Mouse (Mus musculus): Measurements from ENCODE around the gene Six2.

DNA sequence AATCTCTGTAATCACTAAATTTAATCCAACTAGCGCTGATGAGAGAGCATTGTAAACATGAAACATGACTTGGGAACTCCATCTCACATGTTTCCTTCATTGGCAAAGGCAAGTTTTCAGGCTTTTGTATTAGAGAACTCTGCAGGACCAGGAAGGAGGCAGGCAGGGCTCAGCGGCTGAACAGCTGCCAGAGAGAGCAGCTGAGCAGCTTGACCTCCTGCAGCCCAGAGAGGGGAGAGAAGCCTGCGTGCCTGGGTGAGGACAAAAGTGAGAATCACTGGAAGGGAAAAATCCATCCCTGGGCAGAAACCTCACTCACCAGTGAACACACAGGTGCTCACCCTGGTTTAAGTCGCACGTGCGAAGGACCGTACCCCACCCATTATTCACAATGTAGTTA lies 29.2 kb upstream of the Six2 start:
- TF ChIP-seq HCFC1 (IDR thresholded peaks at IDR 0.05; ENCODE audit: borderline replicate concordance, insufficient read depth, low read length) (no peak), ZC3H11A (IDR thresholded peaks at IDR 0.05; ENCODE audit: borderline replicate concordance, low read depth, low read length) (no peak), CHD2 (IDR thresholded peaks at IDR 0.05; ENCODE audit: low read depth, low read length) (no peak), MAFK (IDR thresholded peaks at IDR 0.05; ENCODE audit: insufficient read depth, low read depth, low read length) (no peak), ZNF384 (IDR thresholded peaks at IDR 0.05; ENCODE audit: low read depth, low read length) (no peak)
